Mouse (Mus musculus) hindbrain, postnatal 0 days (tissue): ENCODE measurements around the gene Ltn1. TPM values are rescaled to one million over a fixed set of nuclear protein-coding genes. Genes with fewer than 3 reads are reported as not detected.

ENCODE experiments used
- ATAC-seq: fragments of 200-750 bp; cut with Nextera tagmentation; 2 replicates; pipeline ENCODE4 v1.8.0; 2017; ENCODE audit warnings: mild to moderate bottlenecking, moderate TSS enrichment, moderate library complexity
- DNase-seq: peaks from one replicate; pipeline ENCODE4 v3.0.0-alpha.2; 2015; ENCODE audit warnings: low spot score
- H3K27ac ChIP-seq: fragments of 300-500 bp; sonication (generic); 2 replicates; pipeline ENCODE4 v1.5.1; 2014; ENCODE audit warnings: mild to moderate bottlenecking
- H3K27me3 ChIP-seq: fragments of 300-500 bp; sonication (generic); 2 replicates; pipeline ENCODE4 v1.6.1; 2014; ENCODE audit warnings: low read length, mixed read lengths; ENCODE audit not compliant: insufficient read depth
- H3K36me3 ChIP-seq: fragments of 300-500 bp; sonication (generic); 2 replicates; pipeline ENCODE4 v1.6.1; 2014; ENCODE audit warnings: low read length, mixed read lengths; ENCODE audit not compliant: insufficient read depth
- H3K4me1 ChIP-seq: fragments of 300-500 bp; sonication (generic); 2 replicates; pipeline ENCODE4 v1.6.1; 2014; ENCODE audit warnings: antibody characterized with exemption, low read length, mixed read lengths; ENCODE audit not compliant: insufficient read depth
- H3K4me2 ChIP-seq: fragments of 300-500 bp; sonication (generic); 2 replicates; pipeline ENCODE4 v1.6.1; 2014; ENCODE audit warnings: low read depth, mild to moderate bottlenecking, low read length, moderate library complexity, mixed read lengths
- H3K4me3 ChIP-seq: fragments of 300-500 bp; sonication (generic); 2 replicates; pipeline ENCODE4 v1.5.1; 2014; ENCODE audit warnings: low read length
- H3K9ac ChIP-seq: fragments of 300-500 bp; sonication (generic); replicated peaks from 2 replicates; pipeline ENCODE4 v1.6.1; 2014; ENCODE audit warnings: mild to moderate bottlenecking, low read length, moderate library complexity, mixed read lengths
- H3K9me3 ChIP-seq: fragments of 300-500 bp; sonication (generic); 2 replicates; pipeline ENCODE4 v1.6.1; 2016; ENCODE audit warnings: low read length, mixed read lengths
- CTCF ChIP-seq: IDR thresholded peaks from 2 replicates; pipeline ENCODE4 v1.5.1; 2016; ENCODE audit warnings: antibody characterized with exemption, control low read depth, low read depth
- WGBS: fragments of 180-500 bp; shearing (Covaris S2); extraction: QIAGEN DNeasy Blood & Tissue Kit; methylation state at CpG from one replicate; pipeline ENCODE4 v1.1.7; 2014; 5-methylcytosine and 5-hydroxymethylcytosine counted together
- polyA plus RNA-seq: library from polyadenylated mRNA; unstranded; fragments of >200 nt; fragmentation: Nextera tagmentation; extraction: Ambion mirVana; gene quantifications from 2 replicates; pipeline ENCODE4 v1.2.1, GENCODE M21; 2015
- total RNA-seq: library from RNA; depleted of rRNA; stranded (reverse); fragments of >200 nt; gene quantifications from 2 replicates; pipeline ENCODE4 v1.2.3, GENCODE M21; 2014

Ltn1 gene
- total and polyA plus RNA-seq, 2 experiments from 2014 or later: 16.2 to 18.2 TPM

- Histone ChIP-seq H3K27me3 (no peaks in the 10 kb centered on the region), H3K9me3 (no peaks in the 10 kb centered on the region), H3K36me3 (peaks cover 21% of the 10 kb centered on the region; the same call in 1 of the 2 replicates), H3K27ac (no peak overlapping the region), H3K4me3 (no peak overlapping the region), H3K9ac (no peak overlapping the region), H3K4me1 (no peaks in the 10 kb centered on the region), H3K4me2 (no peak overlapping the region)
- WGBS: 86% methylated on average over 4 of the region's 4 CpGs
- no peak for TF ChIP-seq CTCF
- DNase-seq (no peak), ATAC-seq (no peak)
Observed at GRCm38 (mm10) chr16:87364231-87364630, 68.2 kb downstream of the Ltn1 start.

- Histone ChIP-seq H3K4me2 (no peak overlapping the region), H3K4me3 (no peak overlapping the region), H3K9me3 (no peaks in the 10 kb centered on the region), H3K27me3 (no peaks in the 10 kb centered on the region), H3K4me1 (no peaks in the 10 kb centered on the region), H3K9ac (no peak overlapping the region), H3K36me3 (peaks cover 23% of the 10 kb centered on the region; the same call in 1 of the 2 replicates), H3K27ac (no peak overlapping the region)
- ATAC-seq (no peak), DNase-seq (no peak)
- no peak for TF ChIP-seq CTCF
- WGBS: 92% methylated on average over 6 of the region's 6 CpGs
Observed at GRCm38 (mm10) chr16:87360096-87360495, 72.3 kb downstream of the Ltn1 start.

- Histone ChIP-seq H3K27ac (no peak overlapping the region), H3K4me2 (peak overlapping the region; percentile 51), H3K27me3 (no peaks in the 10 kb centered on the region), H3K9me3 (no peaks in the 10 kb centered on the region; the same call in 1 of the 2 replicates), H3K4me1 (no peaks in the 10 kb centered on the region), H3K4me3 (peak overlapping the region; percentile 72), H3K9ac (no peak overlapping the region), H3K36me3 (0 out of 2 replicates have a peak, but pooled peaks cover 5% of the 10 kb centered on the region)
- ATAC-seq (no peak), DNase-seq (no peak)
- 74% methylated on average over 7 of the region's 7 CpGs for WGBS
- TF ChIP-seq CTCF: no peak
Observed at GRCm38 (mm10) chr16:87354748-87355147, 77.7 kb downstream of the Ltn1 start.

GRCm38 (mm10) chr16:87354075-87354583, 78.3 kb downstream of the Ltn1 start, which contains the start of gene N6amt1:
TSS of gene N6amt1 (plus strand) at chr16:87354185.
- Histone ChIP-seq H3K4me2 (peak within 1 kb of the TSS; percentile 51), H3K4me1 (no peaks in the 10 kb centered on the region), H3K9ac (peak within 1 kb of the TSS; percentile 70), H3K36me3 (0 out of 2 replicates have a peak, but pooled peaks cover 5% of the 10 kb centered on the region), H3K4me3 (peak within 1 kb of the TSS; percentile 72), H3K9me3 (no peaks in the 10 kb centered on the region; the same call in 1 of the 2 replicates), H3K27me3 (no peaks in the 10 kb centered on the region), H3K27ac (peak within 1 kb of the TSS; percentile 93)
- WGBS: under 1% methylated on average over 48 of the region's 48 CpGs
- ATAC-seq (peak; percentile 99), DNase-seq (peak; percentile 99)
- no peak for TF ChIP-seq CTCF

- no peaks in the 10 kb centered on the region for H3K4me1 ChIP-seq
- H3K9me3 ChIP-seq: no peaks in the 10 kb centered on the region; the same call in 1 of the 2 replicates
- no peak for DNase-seq
- H3K4me3 ChIP-seq: peak overlapping the region; percentile 72
- 0 out of 2 replicates have a peak, but pooled peaks cover 5% of the 10 kb centered on the region for H3K36me3 ChIP-seq
- no peak overlapping the region for H3K9ac ChIP-seq
- 100% methylated on average over 1 of the region's 1 CpGs for WGBS
- 0 out of 2 replicates have a peak overlapping the region, but pooled peaks have one; percentile 93 for H3K27ac ChIP-seq
- ATAC-seq: no peak
- peak overlapping the region; percentile 51 for H3K4me2 ChIP-seq
- TF ChIP-seq CTCF: no peak
- no peaks in the 10 kb centered on the region for H3K27me3 ChIP-seq
Observed at GRCm38 (mm10) chr16:87353605-87354004, 78.8 kb downstream of the Ltn1 start.

GRCm38 (mm10) chr16:87351386-87352105, 80.9 kb downstream of the Ltn1 start:
- Histone ChIP-seq H3K9me3 (no peaks in the 10 kb centered on the region; the same call in 1 of the 2 replicates), H3K27me3 (no peaks in the 10 kb centered on the region), H3K27ac (no peak overlapping the region), H3K9ac (no peak overlapping the region), H3K4me3 (no peak overlapping the region), H3K36me3 (no peaks in the 10 kb centered on the region), H3K4me1 (no peaks in the 10 kb centered on the region), H3K4me2 (no peak overlapping the region)
- TF ChIP-seq CTCF: no peak
- ATAC-seq: no peak
- 70% methylated on average over 5 of the region's 5 CpGs for WGBS
- no peak for DNase-seq
